Mouse (Mus musculus) stomach, postnatal 0 days (tissue): ENCODE measurements around the gene Slc35b3. TPM values are rescaled to one million over a fixed set of nuclear protein-coding genes. Genes with fewer than 3 reads are reported as not detected.

Experiments
- ATAC-seq: fragments of 200-750 bp; cut with Nextera tagmentation; 2 replicates; pipeline ENCODE4 v1.8.0; 2017; ENCODE audit not compliant: low FRiP score, low TSS enrichment
- DNase-seq: peaks from one replicate; pipeline ENCODE4 v3.0.0-alpha.2; 2016; ENCODE audit warnings: low spot score
- H3K27ac ChIP-seq: fragments of 300-500 bp; sonication (generic); replicated peaks from 2 replicates; pipeline ENCODE4 v1.5.1; 2014; ENCODE audit warnings: mild to moderate bottlenecking, control low read depth
- H3K27me3 ChIP-seq: fragments of 300-500 bp; sonication (generic); 2 replicates; pipeline ENCODE4 v1.6.1; 2014; ENCODE audit warnings: low read length; ENCODE audit not compliant: control insufficient read depth, insufficient read depth
- H3K36me3 ChIP-seq: fragments of 300-500 bp; sonication (generic); 2 replicates; pipeline ENCODE4 v1.6.1; 2014; ENCODE audit warnings: low read length, mixed read lengths; ENCODE audit not compliant: control insufficient read depth, insufficient read depth
- H3K4me1 ChIP-seq: fragments of 300-500 bp; sonication (generic); replicated peaks from 2 replicates; pipeline ENCODE4 v1.6.1; 2014; ENCODE audit warnings: antibody characterized with exemption; ENCODE audit not compliant: control insufficient read depth, insufficient read depth
- H3K4me2 ChIP-seq: fragments of 300-500 bp; sonication (generic); replicated peaks from 2 replicates; pipeline ENCODE4 v1.6.1; 2014; ENCODE audit warnings: low read depth, mild to moderate bottlenecking, control low read depth, moderate library complexity
- H3K4me3 ChIP-seq: fragments of 300-500 bp; sonication (generic); 2 replicates; pipeline ENCODE4 v1.5.1; 2014; ENCODE audit warnings: low read depth, low read length, control low read depth
- H3K9ac ChIP-seq: fragments of 300-500 bp; sonication (generic); 2 replicates; pipeline ENCODE4 v1.6.1; 2014; ENCODE audit warnings: mild to moderate bottlenecking, low read length, control low read depth, mixed read lengths
- H3K9me3 ChIP-seq: fragments of 300-500 bp; sonication (generic); 2 replicates; pipeline ENCODE4 v1.6.1; 2016; ENCODE audit warnings: low read length; ENCODE audit not compliant: control insufficient read depth
- CTCF ChIP-seq: IDR thresholded peaks from 2 replicates; pipeline ENCODE4 v1.5.1; 2016; ENCODE audit warnings: antibody characterized with exemption, low read depth, mild to moderate bottlenecking, moderate library complexity
- EP300 ChIP-seq: optimal IDR thresholded peaks from 2 replicates; pipeline ENCODE3; 2016; ENCODE audit warnings: antibody characterized with exemption
- WGBS: fragments of 180-500 bp; shearing (Covaris S2); extraction: QIAGEN DNeasy Blood & Tissue Kit; methylation state at CpG from one replicate; pipeline ENCODE4 v1.1.7; 2014; 5-methylcytosine and 5-hydroxymethylcytosine counted together
- polyA plus RNA-seq: library from polyadenylated mRNA; unstranded; fragments of >200 nt; fragmentation: Nextera tagmentation; extraction: Ambion mirVana; gene quantifications from 2 replicates; pipeline ENCODE4 v1.2.1, GENCODE M21; 2015

Slc35b3 gene
- polyA plus RNA-seq, 1 experiment from 2014 or later = 39.4 TPM

DNA sequence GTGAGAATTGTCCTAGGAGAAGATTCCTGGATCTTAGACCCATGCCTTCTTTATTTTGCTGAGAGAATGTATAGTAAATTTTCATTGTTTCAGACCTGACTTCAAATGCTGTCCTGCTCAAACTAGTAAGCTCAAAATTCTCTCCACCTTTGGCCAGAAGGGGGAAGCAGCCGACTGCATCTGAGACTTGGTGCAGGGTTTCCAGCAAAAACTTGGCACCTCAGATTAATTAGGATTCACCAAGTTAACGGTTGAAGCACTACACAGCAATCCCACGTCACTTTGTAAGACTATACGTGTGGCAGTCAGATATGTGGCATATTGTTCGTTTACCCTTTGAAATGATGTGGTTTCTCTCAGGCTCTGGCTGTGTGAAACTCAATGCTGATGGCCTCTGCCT is 31.9 kb upstream of the Slc35b3 start:
- Histone ChIP-seq H3K27ac (no peak overlapping the region), H3K9ac (no peak overlapping the region), H3K4me3 (no peak overlapping the region), H3K36me3 (no peaks in the 10 kb centered on the region), H3K9me3 (no peaks in the 10 kb centered on the region), H3K27me3 (no peaks in the 10 kb centered on the region), H3K4me2 (no peak overlapping the region), H3K4me1 (no peaks in the 10 kb centered on the region)
- peak; percentile 41 for DNase-seq
- WGBS = 22% methylated on average over 5 of the region's 5 CpGs
- TF ChIP-seq CTCF (peak; percentile 80), EP300 (no peak)
- no peak for ATAC-seq

DNA sequence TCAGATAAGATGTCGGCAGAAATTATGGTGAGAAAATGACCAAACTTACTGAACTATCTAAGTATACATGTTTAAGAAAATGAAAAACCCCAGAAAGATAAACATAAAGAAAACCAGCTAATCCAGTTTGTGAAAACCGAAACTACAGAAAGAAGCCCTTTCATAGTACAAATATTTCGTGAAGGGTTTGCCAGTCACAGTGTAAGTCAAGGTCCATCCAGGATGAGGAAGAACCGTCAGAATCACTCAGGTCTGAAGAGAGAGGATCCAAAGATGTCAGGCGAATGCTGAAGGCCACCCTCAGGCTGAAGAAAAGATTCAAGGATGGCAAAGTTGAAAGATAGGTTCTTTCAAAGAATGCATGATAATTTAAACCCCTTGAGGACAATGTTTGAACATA is 23.1 kb upstream of the Slc35b3 start:
- no peak for DNase-seq
- Histone ChIP-seq H3K4me1 (no peaks in the 10 kb centered on the region), H3K36me3 (no peaks in the 10 kb centered on the region), H3K4me2 (no peak overlapping the region), H3K27me3 (no peaks in the 10 kb centered on the region), H3K27ac (no peak overlapping the region), H3K9me3 (no peaks in the 10 kb centered on the region), H3K4me3 (no peak overlapping the region), H3K9ac (no peak overlapping the region)
- 42% methylated on average over 5 of the region's 5 CpGs for WGBS
- TF ChIP-seq EP300 (no peak), CTCF (no peak)
- ATAC-seq = no peak

DNA sequence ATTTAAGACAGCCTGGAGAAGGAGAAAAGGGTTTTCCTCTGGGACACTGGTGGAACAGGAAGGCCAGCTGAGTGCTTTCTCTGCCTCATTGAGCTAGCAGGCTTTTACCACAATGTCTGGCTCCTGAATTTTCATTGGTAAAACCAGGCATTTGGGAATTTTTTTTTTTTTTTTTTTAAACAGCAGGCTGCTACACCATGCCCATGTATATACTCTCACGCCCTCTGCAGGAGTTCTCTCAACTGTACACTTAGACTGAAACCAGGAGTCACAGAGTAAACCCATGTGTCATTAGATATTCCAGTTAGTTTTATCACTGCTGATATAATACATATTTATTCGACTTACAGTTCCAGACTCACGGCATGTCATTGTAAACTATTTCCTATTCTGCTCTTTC is 20.2 kb upstream of the Slc35b3 start:
- no peak overlapping the region for H3K4me3 ChIP-seq
- ATAC-seq = peak; percentile 63; the same call in 1 of the 2 replicates
- no peak overlapping the region for H3K4me2 ChIP-seq
- no peak for DNase-seq
- H3K36me3 ChIP-seq = no peaks in the 10 kb centered on the region
- no peak overlapping the region for H3K27ac ChIP-seq
- no peaks in the 10 kb centered on the region for H3K27me3 ChIP-seq
- no peak overlapping the region for H3K9ac ChIP-seq
- H3K9me3 ChIP-seq = no peaks in the 10 kb centered on the region
- WGBS = 59% methylated on average over 3 of the region's 3 CpGs
- no peaks in the 10 kb centered on the region for H3K4me1 ChIP-seq
- TF ChIP-seq CTCF = peak; percentile 49
- no peak for TF ChIP-seq EP300

DNA sequence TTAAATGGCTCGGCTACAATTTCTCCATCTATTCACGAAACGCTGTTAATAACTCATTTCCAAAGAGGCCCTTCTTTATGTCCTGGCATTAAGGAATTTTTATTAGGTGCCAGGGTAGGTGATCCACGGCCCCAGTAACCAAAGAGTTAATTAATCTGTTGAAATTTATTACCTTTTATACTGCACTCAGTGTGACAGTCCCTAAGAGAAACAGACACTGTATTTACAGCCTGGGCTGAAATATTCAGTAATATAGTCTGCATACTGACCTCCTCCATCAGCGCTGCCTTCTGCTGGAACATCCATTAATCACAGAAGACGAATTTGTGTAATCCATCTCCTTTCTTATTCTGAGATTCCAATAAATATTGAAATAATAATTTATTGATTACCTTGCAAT is 16.3 kb upstream of the Slc35b3 start:
- H3K4me3 ChIP-seq = no peak overlapping the region
- TF ChIP-seq CTCF (no peak), EP300 (no peak)
- ATAC-seq (no peak), DNase-seq (no peak)
- no peaks in the 10 kb centered on the region for H3K4me1 ChIP-seq
- no peaks in the 10 kb centered on the region for H3K27me3 ChIP-seq
- H3K36me3 ChIP-seq = no peaks in the 10 kb centered on the region
- H3K27ac ChIP-seq = no peak overlapping the region
- no peak overlapping the region for H3K4me2 ChIP-seq
- H3K9ac ChIP-seq = no peak overlapping the region
- H3K9me3 ChIP-seq = no peaks in the 10 kb centered on the region
- WGBS = 75% methylated on average over 6 of the region's 6 CpGs

DNA sequence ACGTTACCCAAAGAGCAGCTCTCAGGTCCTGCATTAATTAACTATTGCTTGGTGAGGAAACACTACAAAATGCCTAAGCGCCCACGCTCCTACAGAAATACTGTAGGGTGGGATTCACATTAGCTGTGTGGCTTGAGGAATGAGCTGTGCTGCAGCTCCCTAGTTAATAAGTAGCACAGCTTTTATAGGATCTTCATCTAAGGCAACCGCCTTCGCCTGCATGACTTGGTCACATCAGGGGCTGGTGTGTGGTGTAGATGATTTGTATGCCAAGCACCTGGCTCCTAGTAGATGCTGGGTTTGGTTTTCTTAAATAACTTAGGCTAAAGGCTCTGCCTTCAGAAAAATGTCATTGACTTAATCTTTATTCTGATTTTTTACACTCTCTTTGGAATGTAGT is 15.2 kb upstream of the Slc35b3 start:
- no peak for ATAC-seq
- H3K4me1 ChIP-seq = no peaks in the 10 kb centered on the region
- H3K9me3 ChIP-seq = no peaks in the 10 kb centered on the region
- no peaks in the 10 kb centered on the region for H3K27me3 ChIP-seq
- no peak overlapping the region for H3K4me3 ChIP-seq
- no peak for TF ChIP-seq EP300
- no peak for TF ChIP-seq CTCF
- H3K27ac ChIP-seq = no peak overlapping the region
- no peak for DNase-seq
- H3K9ac ChIP-seq = no peak overlapping the region
- 91% methylated on average over 5 of the region's 5 CpGs for WGBS
- H3K4me2 ChIP-seq = no peak overlapping the region
- no peaks in the 10 kb centered on the region for H3K36me3 ChIP-seq

DNA sequence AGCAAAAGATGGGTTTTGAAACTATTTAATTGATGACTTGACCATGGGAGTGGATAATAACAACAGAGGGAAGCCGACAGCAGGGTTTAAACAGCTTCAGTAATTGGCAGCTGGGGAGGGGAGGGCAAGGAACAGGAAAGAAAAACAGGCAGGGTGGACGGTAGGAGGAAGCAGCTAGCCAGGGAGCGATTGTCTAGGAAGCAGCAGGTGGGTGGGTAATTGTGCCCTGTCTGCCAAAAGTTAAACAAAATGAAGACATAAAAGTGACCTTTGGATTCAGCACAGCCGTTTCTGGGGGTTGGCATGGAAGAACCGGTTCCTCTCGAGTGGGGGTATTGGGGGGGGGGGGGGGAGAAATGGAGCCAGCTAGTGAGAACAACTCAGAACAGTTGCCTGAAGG is 11.9 kb upstream of the Slc35b3 start:
- no peak overlapping the region for H3K4me3 ChIP-seq
- no peaks in the 10 kb centered on the region for H3K27me3 ChIP-seq
- TF ChIP-seq CTCF (no peak), EP300 (no peak)
- no peaks in the 10 kb centered on the region for H3K36me3 ChIP-seq
- no peak overlapping the region for H3K4me2 ChIP-seq
- no peak overlapping the region for H3K9ac ChIP-seq
- DNase-seq (no peak), ATAC-seq (no peak)
- 8% methylated on average over 6 of the region's 6 CpGs for WGBS
- H3K9me3 ChIP-seq = no peaks in the 10 kb centered on the region
- no peak overlapping the region for H3K27ac ChIP-seq
- no peaks in the 10 kb centered on the region for H3K4me1 ChIP-seq
